Mouse (Mus musculus) cerebellum, adult 18-20 months (tissue): ENCODE measurements around the gene Mrpl17.
"Not testable (repeated sequence)": the region's sequence is repeated elsewhere in the genome, so short reads cannot be mapped to it uniquely, and the experiment has no call there.

Source experiments
- DNase-seq, 2 experiments: peaks; one replicate each; pipeline ENCODE4 v3.0.0; 2021

Gene Mrpl17

GRCm38 (mm10) chr7:105810877-105811489, at the start of gene Mrpl17:
Mrpl17 (minus strand) TSS chr7:105811099.
- peak; percentile 100 for DNase-seq

GRCm38 (mm10) chr7:105855718-105856560, 45.0 kb upstream of the Mrpl17 start:
- not testable (repeated sequence) for DNase-seq

- no peak for DNase-seq
These were observed 13.4 kb upstream of the Mrpl17 start for GRCm38 (mm10) chr7:105824281-105824680.

- DNase-seq, result peak; percentile 11 to 17
These were observed 7.6 kb upstream of the Mrpl17 start for GRCm38 (mm10) chr7:105818483-105818882.

- no peak for DNase-seq
These were observed 5.8 kb upstream of the Mrpl17 start for GRCm38 (mm10) chr7:105816736-105817135.

- DNase-seq, result no peak
These were observed 2.4 kb upstream of the Mrpl17 start for GRCm38 (mm10) chr7:105813326-105813725.

- no peak for DNase-seq
These were observed 1.7 kb upstream of the Mrpl17 start for GRCm38 (mm10) chr7:105812566-105812965.

GRCm38 (mm10) chr7:105811516-105811915, 617 bp upstream of the Mrpl17 start:
- peak; percentile 30 to 37 for DNase-seq

GRCm38 (mm10) chr7:105810280-105810876, 521 bp downstream of the Mrpl17 start:
- no peak for DNase-seq

GRCm38 (mm10) chr7:105809836-105810235, 1.1 kb downstream of the Mrpl17 start:
- peak in 1 of 2 experiments; percentile 5 for DNase-seq

- DNase-seq, result no peak
These were observed 2.5 kb downstream of the Mrpl17 start for GRCm38 (mm10) chr7:105808385-105808784.

GRCm38 (mm10) chr7:105806716-105807115, 4.2 kb downstream of the Mrpl17 start:
- no peak for DNase-seq

- DNase-seq, result no peak
These were observed 4.8 kb downstream of the Mrpl17 start for GRCm38 (mm10) chr7:105806125-105806524.

GRCm38 (mm10) chr7:105803428-105803827, 7.5 kb downstream of the Mrpl17 start:
- no peak for DNase-seq

- DNase-seq, result no peak
These were observed 8.1 kb downstream of the Mrpl17 start for GRCm38 (mm10) chr7:105802771-105803170.

- no peak for DNase-seq
These were observed 8.6 kb downstream of the Mrpl17 start for GRCm38 (mm10) chr7:105802312-105802711.

- no peak for DNase-seq
These were observed 13.9 kb downstream of the Mrpl17 start for GRCm38 (mm10) chr7:105796972-105797371.

GRCm38 (mm10) chr7:105795759-105796366, 15.0 kb downstream of the Mrpl17 start:
- no peak for DNase-seq

GRCm38 (mm10) chr7:105793701-105794100, 17.2 kb downstream of the Mrpl17 start:
- DNase-seq, result no peak

- DNase-seq, result no peak
These were observed 19.8 kb downstream of the Mrpl17 start for GRCm38 (mm10) chr7:105791147-105791546.

GRCm38 (mm10) chr7:105787285-105788140, 23.4 kb downstream of the Mrpl17 start, which contains the start of gene Dchs1:
Dchs1 (minus strand) TSS chr7:105787654.
- DNase-seq, result no peak
